Mouse (Mus musculus): ENCODE measurements around the gene 4932415D10Rik.
A peak's percentile ranks its signal among the peaks of the same experiment; 100 is the strongest.

4932415D10Rik gene

DNA sequence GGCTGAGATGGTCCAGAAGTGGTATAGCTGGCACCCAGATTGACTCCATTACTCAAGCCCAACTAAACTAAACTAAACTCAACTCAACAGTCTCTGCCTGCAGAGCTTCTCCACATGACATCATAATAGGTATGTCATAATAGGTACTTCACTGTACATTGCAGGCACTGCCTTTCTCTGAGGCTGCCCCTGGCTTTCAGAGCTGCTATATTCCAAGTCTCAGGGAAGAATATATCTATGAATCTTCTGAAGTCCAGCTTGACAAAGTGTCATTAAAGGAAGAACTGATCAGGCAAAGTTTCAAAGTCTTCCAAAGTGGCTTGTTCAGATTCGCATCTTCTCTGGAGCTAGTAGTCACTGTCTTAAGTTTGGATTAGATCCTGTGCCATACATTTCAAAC is at the start of gene 4932415D10Rik:
Gene 4932415D10Rik (minus strand): TSS at position 101 of the 400 bp plus-strand sequence.
- no peak for ATAC-seq (ENCODE audit: insufficient number of reproducible peaks, low FRiP score, low TSS enrichment)

GRCm38 (mm10) chr10:82361911-82362310 is 45.5 kb upstream of the 4932415D10Rik start:
- no peak for ATAC-seq (ENCODE audit: insufficient number of reproducible peaks, low FRiP score, low TSS enrichment)

GRCm38 (mm10) chr10:82355401-82355800 is 39.0 kb upstream of the 4932415D10Rik start:
- ATAC-seq (ENCODE audit: insufficient number of reproducible peaks, low FRiP score, low TSS enrichment) = no peak

GRCm38 (mm10) chr10:82354083-82355010 is 38.0 kb upstream of the 4932415D10Rik start, which contains the start of gene Gm4924:
Gm4924 (plus strand) TSS chr10:82354255.
- ATAC-seq (ENCODE audit: insufficient number of reproducible peaks, low FRiP score, low TSS enrichment) = peak; percentile 100

- ATAC-seq (ENCODE audit: insufficient number of reproducible peaks, low FRiP score, low TSS enrichment) = no peak
Measured at GRCm38 (mm10) chr10:82329826-82330225, 13.4 kb upstream of the 4932415D10Rik start.

- no peak for ATAC-seq (ENCODE audit: insufficient number of reproducible peaks, low FRiP score, low TSS enrichment)
Measured at GRCm38 (mm10) chr10:82320134-82320533, 3.8 kb upstream of the 4932415D10Rik start.

- ATAC-seq (ENCODE audit: insufficient number of reproducible peaks, low FRiP score, low TSS enrichment) = no peak
Measured at GRCm38 (mm10) chr10:82296440-82296839, 19.9 kb downstream of the 4932415D10Rik start.

DNA sequence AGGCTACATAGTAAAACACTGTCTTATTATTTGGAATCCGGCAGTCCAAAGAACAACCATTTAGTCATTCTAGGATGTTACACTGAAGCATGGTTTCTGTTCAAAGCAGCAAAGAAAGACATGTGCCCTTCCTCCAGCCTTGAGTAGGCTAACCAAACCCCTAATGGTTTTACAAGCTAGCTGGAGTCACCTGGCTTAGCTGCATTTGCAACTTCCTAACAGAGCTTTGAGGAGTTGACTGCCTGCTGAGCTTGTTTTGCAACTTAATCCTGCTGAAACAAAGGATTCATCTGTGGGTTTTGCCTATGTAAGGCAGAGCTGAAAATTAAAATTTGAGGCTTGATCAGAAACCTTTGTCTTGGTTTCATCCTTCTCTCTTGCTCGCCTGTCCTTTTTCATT is 59.1 kb downstream of the 4932415D10Rik start:
- no peak for ATAC-seq (ENCODE audit: insufficient number of reproducible peaks, low FRiP score, low TSS enrichment)

- no peak for ATAC-seq (ENCODE audit: insufficient number of reproducible peaks, low FRiP score, low TSS enrichment)
Measured at GRCm38 (mm10) chr10:82245021-82245420, 71.4 kb downstream of the 4932415D10Rik start.

- ATAC-seq (ENCODE audit: insufficient number of reproducible peaks, low FRiP score, low TSS enrichment) = no peak
Measured at GRCm38 (mm10) chr10:82241401-82241788, 75.0 kb downstream of the 4932415D10Rik start.

GRCm38 (mm10) chr10:82240742-82241400 is 75.5 kb downstream of the 4932415D10Rik start, which contains the start of gene Zfp938:
Zfp938 (minus strand) TSS chr10:82241280.
- ATAC-seq (ENCODE audit: insufficient number of reproducible peaks, low FRiP score, low TSS enrichment) = peak; percentile 100

All from cerebellum, adult (tissue).